Mouse (Mus musculus): ENCODE measurements around the gene Wfdc2.

DNA sequence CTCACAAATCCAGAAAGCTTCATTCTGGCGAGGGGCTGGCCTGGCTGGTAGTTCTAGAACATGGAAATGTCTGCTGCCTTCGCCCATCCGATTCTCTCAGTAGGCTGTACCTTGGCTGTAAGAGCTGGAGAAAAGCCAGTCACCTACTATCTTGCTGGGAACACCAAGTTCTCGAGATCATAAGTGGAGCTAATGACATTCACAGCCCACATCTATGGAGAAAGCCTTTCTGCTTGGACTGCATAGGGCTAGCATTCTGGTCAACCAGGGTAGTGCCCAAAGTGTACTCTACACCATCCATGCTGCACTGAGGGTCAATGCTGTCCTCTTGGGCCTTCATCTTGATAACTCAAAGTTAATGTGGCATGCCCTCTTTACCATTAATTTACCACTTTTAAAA is 31.3 kb downstream of the Wfdc2 start, which contains the start of gene Eppin:
- TF ChIP-seq POLR2A (IDR thresholded peaks at IDR 0.05; ENCODE audit: borderline replicate concordance, extremely low read depth, low read depth, low read length) (no peak), CTCF (IDR thresholded peaks at IDR 0.05; ENCODE audit: insufficient read depth, low read length) (no peak)

All from lung, adult 2 months (tissue).